Mouse (Mus musculus): ENCODE results near the gene Dlg2. TPM values are rescaled to one million over a fixed set of nuclear protein-coding genes. Genes with fewer than 3 reads are reported as not detected.
A peak's percentile ranks its signal among the peaks of the same experiment; 100 is the strongest.

The Dlg2 gene
- total and polyA plus RNA-seq, 2 experiments from 2014 or later = 26.3 to 169 TPM

- Histone ChIP-seq H3K27ac (ENCODE audit: low read depth, low read length) (no peak overlapping the region), H3K4me2 (ENCODE audit: low read depth) (no peak overlapping the region), H3K27me3 (ENCODE audit: insufficient read depth, low read length) (no peaks in the 10 kb centered on the region), H3K4me1 (ENCODE audit: insufficient read depth) (no peaks in the 10 kb centered on the region), H3K9me3 (ENCODE audit: low read length) (no peaks in the 10 kb centered on the region), H3K36me3 (ENCODE audit: insufficient read depth) (no peaks in the 10 kb centered on the region), H3K9ac (no peak overlapping the region), H3K4me3 (ENCODE audit: low read depth, low read length) (no peak overlapping the region)
- 53% methylated on average over 2 of the region's 2 CpGs for WGBS
- no peak for ATAC-seq
- TF ChIP-seq CTCF (IDR thresholded peaks at IDR 0.05; ENCODE audit: low read depth) = no peak
- no peak for DNase-seq
Observed at GRCm38 (mm10) chr7:90609764-90610163, 133.3 kb downstream of the Dlg2 start.

- TF ChIP-seq CTCF (IDR thresholded peaks at IDR 0.05; ENCODE audit: low read depth) = no peak
- DNase-seq (no peak), ATAC-seq (no peak)
- Histone ChIP-seq H3K9me3 (ENCODE audit: low read length) (no peaks in the 10 kb centered on the region), H3K4me3 (ENCODE audit: low read depth, low read length) (no peak overlapping the region), H3K27me3 (ENCODE audit: insufficient read depth, low read length) (no peaks in the 10 kb centered on the region), H3K36me3 (ENCODE audit: insufficient read depth) (no peaks in the 10 kb centered on the region), H3K27ac (ENCODE audit: low read depth, low read length) (no peak overlapping the region), H3K4me1 (ENCODE audit: insufficient read depth) (no peaks in the 10 kb centered on the region), H3K9ac (no peak overlapping the region), H3K4me2 (ENCODE audit: low read depth) (no peak overlapping the region)
- WGBS = 89% methylated on average over 3 of the region's 3 CpGs
Observed at GRCm38 (mm10) chr7:90630546-90630945, 154.1 kb downstream of the Dlg2 start.

DNA sequence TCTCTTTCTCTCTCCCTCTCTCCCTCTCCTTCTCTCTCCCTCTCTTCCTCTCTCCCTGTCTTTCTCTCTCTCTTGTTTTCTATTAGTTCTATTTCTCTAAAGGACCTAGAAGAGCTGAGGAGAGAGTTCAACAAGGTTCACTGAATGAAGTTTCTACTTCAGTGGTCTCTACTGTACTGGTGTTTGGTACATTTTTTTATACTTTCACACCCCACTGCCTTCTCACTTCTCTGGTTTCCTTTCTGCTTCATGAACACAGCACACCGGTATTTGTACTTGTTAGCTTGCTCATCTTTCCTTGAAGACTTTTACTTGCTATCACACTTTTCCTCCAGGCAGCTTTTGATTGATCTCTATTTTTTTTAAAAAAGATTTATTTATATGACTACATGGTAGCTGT is 173.0 kb downstream of the Dlg2 start:
- no peaks in the 10 kb centered on the region for H3K27me3 ChIP-seq (ENCODE audit: insufficient read depth, low read length)
- H3K27ac ChIP-seq (ENCODE audit: low read depth, low read length) = no peak overlapping the region
- no peak overlapping the region for H3K9ac ChIP-seq
- TF ChIP-seq CTCF (IDR thresholded peaks at IDR 0.05; ENCODE audit: low read depth) = no peak
- H3K4me2 ChIP-seq (ENCODE audit: low read depth) = no peak overlapping the region
- no peaks in the 10 kb centered on the region for H3K36me3 ChIP-seq (ENCODE audit: insufficient read depth)
- DNase-seq = no peak
- H3K4me3 ChIP-seq (ENCODE audit: low read depth, low read length) = no peak overlapping the region
- 92% methylated on average over 1 of the region's 1 CpGs for WGBS
- ATAC-seq = no peak
- no peaks in the 10 kb centered on the region for H3K9me3 ChIP-seq (ENCODE audit: low read length)
- H3K4me1 ChIP-seq (ENCODE audit: insufficient read depth) = no peaks in the 10 kb centered on the region

GRCm38 (mm10) chr7:90651128-90651527 is 174.7 kb downstream of the Dlg2 start:
- no peak overlapping the region for H3K27ac ChIP-seq (ENCODE audit: low read depth, low read length)
- H3K4me1 ChIP-seq (ENCODE audit: insufficient read depth) = no peaks in the 10 kb centered on the region
- H3K4me2 ChIP-seq (ENCODE audit: low read depth) = no peak overlapping the region
- H3K36me3 ChIP-seq (ENCODE audit: insufficient read depth) = no peaks in the 10 kb centered on the region
- no peak for TF ChIP-seq CTCF (IDR thresholded peaks at IDR 0.05; ENCODE audit: low read depth)
- WGBS = 27% methylated on average over 6 of the region's 6 CpGs
- no peak overlapping the region for H3K4me3 ChIP-seq (ENCODE audit: low read depth, low read length)
- DNase-seq (no peak), ATAC-seq (no peak)
- H3K9me3 ChIP-seq (ENCODE audit: low read length) = no peaks in the 10 kb centered on the region
- H3K9ac ChIP-seq = no peak overlapping the region
- no peaks in the 10 kb centered on the region for H3K27me3 ChIP-seq (ENCODE audit: insufficient read depth, low read length)

DNA sequence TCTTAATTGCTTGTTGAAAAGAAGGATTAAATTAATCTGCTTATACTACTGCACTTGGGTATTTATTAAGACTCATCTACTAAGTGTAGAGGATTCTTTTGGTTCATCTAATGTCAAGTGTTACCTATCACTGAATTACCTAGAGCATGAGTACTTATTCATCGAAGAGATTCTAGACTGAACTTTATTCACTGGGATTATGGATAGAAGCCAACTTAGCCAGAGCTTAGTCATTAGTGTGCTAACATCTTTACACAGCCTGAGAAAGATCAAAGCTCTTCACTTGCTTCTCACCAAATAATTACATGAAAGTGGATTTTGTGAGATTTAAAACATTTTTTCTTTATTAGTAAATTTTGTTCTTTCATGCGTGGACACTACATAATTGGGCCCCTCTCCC is 175.1 kb downstream of the Dlg2 start:
- Histone ChIP-seq H3K27me3 (ENCODE audit: insufficient read depth, low read length) (no peaks in the 10 kb centered on the region), H3K4me1 (ENCODE audit: insufficient read depth) (no peaks in the 10 kb centered on the region), H3K36me3 (ENCODE audit: insufficient read depth) (no peaks in the 10 kb centered on the region), H3K9ac (no peak overlapping the region), H3K27ac (ENCODE audit: low read depth, low read length) (no peak overlapping the region), H3K9me3 (ENCODE audit: low read length) (no peaks in the 10 kb centered on the region), H3K4me3 (ENCODE audit: low read depth, low read length) (no peak overlapping the region), H3K4me2 (ENCODE audit: low read depth) (no peak overlapping the region)
- DNase-seq = no peak
- no peak for TF ChIP-seq CTCF (IDR thresholded peaks at IDR 0.05; ENCODE audit: low read depth)
- ATAC-seq = no peak
- WGBS = 42% methylated on average over 2 of the region's 2 CpGs

DNA sequence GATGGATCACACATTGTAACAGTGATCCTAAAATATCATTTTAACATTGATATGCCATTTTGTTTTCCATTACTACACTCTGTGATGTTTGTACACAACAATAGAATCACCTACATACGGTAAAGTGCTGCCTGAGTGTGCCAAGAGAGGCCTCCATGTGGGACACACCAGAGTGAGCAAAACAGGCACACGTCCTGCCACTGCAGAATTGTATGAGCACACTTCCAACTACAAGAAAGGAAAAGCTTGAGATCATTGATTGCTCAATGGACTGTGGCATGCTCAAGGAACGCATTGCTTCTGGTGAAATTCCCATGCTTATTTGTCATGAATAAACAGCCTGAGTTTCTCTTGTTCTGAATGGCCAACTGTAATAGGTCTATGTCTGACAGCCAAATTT is 182.1 kb downstream of the Dlg2 start:
- no peak overlapping the region for H3K9ac ChIP-seq
- no peak overlapping the region for H3K4me3 ChIP-seq (ENCODE audit: low read depth, low read length)
- ATAC-seq (no peak), DNase-seq (no peak)
- no peaks in the 10 kb centered on the region for H3K36me3 ChIP-seq (ENCODE audit: insufficient read depth)
- no peak overlapping the region for H3K27ac ChIP-seq (ENCODE audit: low read depth, low read length)
- H3K9me3 ChIP-seq (ENCODE audit: low read length) = no peaks in the 10 kb centered on the region
- H3K27me3 ChIP-seq (ENCODE audit: insufficient read depth, low read length) = no peaks in the 10 kb centered on the region
- TF ChIP-seq CTCF (IDR thresholded peaks at IDR 0.05; ENCODE audit: low read depth) = no peak
- H3K4me2 ChIP-seq (ENCODE audit: low read depth) = no peak overlapping the region
- no peaks in the 10 kb centered on the region for H3K4me1 ChIP-seq (ENCODE audit: insufficient read depth)
- WGBS = 45% methylated on average over 3 of the region's 3 CpGs

- Histone ChIP-seq H3K4me3 (ENCODE audit: low read depth, low read length) (no peak overlapping the region), H3K4me2 (ENCODE audit: low read depth) (no peak overlapping the region), H3K9me3 (ENCODE audit: low read length) (no peaks in the 10 kb centered on the region), H3K9ac (no peak overlapping the region), H3K27me3 (ENCODE audit: insufficient read depth, low read length) (no peaks in the 10 kb centered on the region), H3K27ac (ENCODE audit: low read depth, low read length) (peak overlapping the region; percentile 45), H3K36me3 (ENCODE audit: insufficient read depth) (no peaks in the 10 kb centered on the region), H3K4me1 (ENCODE audit: insufficient read depth) (peaks cover 9% of the 10 kb centered on the region)
- ATAC-seq = peak; percentile 83
- DNase-seq = peak; percentile 59
- no peak for TF ChIP-seq CTCF (IDR thresholded peaks at IDR 0.05; ENCODE audit: low read depth)
Observed at GRCm38 (mm10) chr7:90694050-90694449, 217.6 kb downstream of the Dlg2 start.
